Mouse (Mus musculus) monocyte, adult 5-6 weeks (primary cell): ENCODE data around the gene Mpeg1. TPM values are rescaled to one million over a fixed set of nuclear protein-coding genes. Genes with fewer than 3 reads are reported as not detected.

Source experiments
- ATAC-seq: fragments of 153-309, 156-312 bp; replicated peaks from 2 replicates; pipeline ENCODE4 v1.8.0; 2017; ENCODE audit warnings: mild to moderate bottlenecking; ENCODE audit not compliant: low TSS enrichment, insufficient number of reproducible peaks, severe bottlenecking, poor library complexity, low FRiP score
- total RNA-seq: library from RNA; stranded (forward); fragments of 200-1000, 200-491, 200-594 nt; gene quantifications from 3 replicates; pipeline ENCODE4 v1.2.3, GENCODE M21; 2017

Mpeg1 gene
- total RNA-seq, 1 experiment from 2014 or later: 374 TPM

DNA sequence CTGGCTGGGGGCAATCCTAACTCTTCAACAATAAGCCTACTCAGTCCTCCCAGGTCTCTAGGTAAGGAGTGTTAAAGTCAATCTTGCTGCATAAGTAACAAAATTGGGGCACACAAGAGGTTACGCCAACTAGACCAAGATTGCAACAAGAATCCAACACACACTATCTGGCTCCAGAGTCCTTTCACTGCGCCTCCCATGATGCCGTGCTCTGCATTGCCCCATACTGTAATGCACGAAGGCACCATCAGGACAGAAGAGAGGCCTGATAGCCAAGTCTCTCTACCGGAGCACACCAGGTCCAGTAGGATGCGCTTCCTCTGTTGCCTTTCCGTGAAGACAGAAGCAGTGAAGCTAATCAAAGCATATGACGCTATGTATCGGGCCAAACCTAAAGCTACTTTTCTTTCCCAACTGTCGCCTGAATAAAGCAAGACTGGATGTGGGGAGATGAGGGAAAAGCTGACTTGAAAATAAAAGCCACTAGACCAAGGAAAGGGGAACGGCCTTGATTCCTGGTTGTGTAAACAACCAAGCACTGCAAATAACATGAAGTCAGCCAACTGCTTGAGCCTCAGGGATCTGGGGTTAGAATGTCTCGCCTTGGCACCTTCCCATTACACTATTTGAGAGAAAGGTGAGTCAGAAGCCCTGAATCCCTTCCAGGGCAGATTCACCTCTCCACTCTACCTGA, 27.1 kb downstream of the Mpeg1 start:
- no peak for ATAC-seq

DNA sequence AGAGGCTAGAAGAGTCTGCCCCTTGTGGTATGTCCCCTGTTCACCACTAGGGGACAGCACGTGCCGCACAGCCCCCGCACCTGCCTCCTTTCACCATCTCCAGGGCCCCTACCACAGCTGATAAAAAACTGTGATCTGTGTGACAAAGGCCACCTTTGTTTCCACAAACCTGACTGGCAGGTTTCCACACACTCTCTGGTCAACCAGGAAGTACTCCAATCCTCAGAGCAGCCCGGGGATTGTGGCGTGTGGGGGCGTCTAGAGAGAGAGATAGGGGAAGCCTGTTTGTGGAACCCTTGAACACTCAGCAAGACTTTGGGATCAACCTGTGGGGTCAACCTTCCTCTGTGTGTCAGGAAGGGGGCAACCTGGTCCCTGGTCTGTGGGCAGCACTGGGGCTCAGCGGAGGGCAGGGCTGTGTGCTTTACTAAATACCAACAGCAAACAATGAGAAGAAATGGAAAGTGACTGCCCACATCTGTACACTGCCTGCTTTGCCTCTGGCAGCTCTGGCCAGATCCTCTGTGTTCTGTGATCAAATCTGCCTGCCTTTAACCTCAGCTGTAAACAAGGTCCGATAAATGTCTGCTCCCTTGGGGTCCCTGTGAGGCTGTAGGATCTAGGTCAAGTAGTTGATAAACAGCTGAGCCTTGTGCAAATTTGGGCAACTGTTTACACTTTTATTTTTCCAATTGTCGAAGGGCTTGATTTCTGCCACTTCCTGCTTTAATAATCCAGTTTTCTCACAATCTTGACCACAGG, 27.8 kb downstream of the Mpeg1 start:
- 0 out of 2 replicates have a peak, but pooled peaks have one; percentile 50 for ATAC-seq

DNA sequence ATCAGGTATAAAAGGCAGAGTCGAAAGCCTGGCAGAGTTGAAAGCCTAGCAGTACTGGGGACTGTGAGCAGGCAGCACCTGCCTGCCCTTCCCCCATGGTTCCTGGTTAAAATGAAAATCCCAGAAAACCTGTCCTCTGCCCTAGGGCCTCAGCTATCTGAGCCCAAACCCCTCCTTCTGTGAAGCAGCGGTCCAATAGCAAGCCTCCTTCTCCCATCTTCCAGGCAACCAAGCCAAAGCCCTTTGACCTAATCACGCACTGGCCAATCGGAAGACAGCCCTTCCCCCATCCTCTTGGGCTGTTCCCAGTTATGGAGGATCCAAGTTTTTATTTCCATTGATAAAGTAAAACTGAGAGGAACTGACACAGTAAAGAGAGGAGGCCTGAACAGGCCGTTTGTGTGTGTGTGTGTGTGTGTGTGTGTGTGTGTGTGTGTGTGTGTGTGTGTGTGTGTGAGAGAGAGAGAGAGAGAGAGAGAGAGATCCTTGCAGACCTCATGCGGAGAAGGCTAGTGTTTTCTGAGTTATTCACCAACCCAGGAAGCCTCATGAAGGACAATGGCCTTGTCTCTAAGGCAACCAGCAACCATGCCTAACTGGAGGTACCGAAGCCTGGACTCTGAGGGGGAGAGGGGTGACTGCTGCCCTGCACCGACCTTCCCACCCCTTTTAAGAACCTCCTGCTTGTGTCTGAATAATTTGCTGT, 28.5 kb downstream of the Mpeg1 start:
- ATAC-seq: no peak

DNA sequence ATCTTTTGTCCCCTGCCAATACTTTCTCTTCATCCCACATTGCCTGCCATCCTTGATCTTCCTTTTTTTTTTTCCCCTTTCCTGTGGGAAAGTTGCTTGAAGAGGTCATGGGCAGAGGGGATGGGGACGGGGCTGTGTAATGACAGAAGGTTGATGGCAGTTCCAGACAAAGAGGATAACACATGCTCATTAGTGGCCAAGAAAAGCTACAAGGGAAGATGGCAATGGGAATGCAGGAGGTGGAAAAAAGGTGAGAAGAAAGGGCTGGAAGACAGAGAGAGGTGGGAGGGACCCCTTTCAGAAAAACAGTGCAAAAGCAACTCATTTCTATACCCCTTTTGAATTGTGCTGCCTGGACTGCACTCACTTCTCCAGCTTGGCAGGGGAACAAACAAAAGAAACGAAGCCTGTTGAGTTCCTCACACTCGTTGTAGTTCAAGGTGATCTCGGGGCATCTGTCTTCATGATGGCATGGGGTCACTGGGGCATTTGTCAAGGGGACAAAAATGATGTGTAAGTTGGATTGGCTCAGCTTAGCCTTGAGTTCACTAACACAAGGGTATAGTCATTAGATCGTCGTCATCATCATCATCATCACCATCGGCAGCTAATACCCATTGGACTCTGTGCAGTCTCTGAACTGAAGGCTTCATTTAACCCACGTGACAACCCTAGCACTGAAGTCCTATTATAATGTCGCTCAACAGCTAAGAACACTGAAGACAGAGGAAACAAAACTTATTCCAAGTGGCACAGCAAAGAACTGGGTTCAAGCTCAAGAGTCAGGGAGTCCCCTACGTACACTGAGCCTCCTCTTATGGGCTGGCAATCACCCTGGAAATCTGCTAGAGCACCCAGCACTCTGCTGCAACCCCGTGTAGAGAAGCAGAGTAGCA, 29.3 kb downstream of the Mpeg1 start:
- ATAC-seq: no peak

DNA sequence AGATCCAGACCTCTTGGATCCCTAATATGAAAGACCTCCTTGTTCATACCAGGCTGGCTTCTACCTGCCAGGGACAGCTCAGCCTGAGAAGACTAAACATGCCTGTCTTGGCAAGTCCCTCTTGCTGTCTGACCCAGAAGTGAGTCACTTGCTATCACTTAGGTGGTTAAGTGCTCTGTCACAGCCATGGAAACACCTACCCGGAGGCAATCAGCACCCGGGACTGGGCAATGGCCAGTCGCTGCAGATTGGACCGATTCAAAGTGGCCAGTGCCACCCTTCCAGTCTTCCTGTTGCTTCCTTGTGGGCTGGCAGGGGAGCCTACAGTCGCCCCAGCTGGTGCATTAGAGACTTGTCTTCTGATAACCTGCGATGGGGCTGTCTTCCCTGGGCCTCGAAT, 31.1 kb downstream of the Mpeg1 start:
- ATAC-seq: no peak

DNA sequence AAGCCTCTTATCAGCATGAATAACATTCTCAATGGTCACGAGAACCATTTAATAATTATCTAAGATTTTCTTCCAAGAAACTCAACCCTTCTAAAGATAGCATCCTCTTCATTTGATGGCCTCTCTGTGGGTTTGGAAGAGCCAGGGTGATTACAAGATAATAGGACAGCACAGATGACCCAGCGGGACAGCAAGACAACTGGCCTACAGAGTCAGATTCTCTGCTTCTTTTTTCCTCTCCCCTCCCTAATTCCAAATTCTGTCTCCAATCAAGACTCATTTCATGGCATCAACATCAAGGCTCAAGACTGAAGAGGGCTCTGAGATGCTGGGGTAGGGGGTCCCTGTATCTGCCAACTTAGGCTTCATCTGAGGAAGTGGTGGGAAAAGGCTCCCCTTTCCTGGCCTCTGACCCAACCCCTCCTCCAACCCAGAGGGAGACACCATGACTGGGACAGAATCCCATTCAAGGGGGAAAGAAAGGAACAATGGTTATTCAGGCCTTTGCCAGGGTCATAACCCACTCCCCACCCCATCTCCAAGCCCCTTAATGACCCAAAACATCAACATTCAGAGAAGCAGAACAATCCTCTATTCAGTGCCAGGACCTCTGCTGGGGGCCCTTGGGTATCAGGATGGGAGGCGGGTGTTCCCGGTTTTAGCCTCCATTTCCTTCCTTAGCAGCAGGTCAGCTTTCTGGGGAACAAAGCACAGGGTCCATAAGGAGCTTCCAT, 33.0 kb downstream of the Mpeg1 start:
- no peak for ATAC-seq

DNA sequence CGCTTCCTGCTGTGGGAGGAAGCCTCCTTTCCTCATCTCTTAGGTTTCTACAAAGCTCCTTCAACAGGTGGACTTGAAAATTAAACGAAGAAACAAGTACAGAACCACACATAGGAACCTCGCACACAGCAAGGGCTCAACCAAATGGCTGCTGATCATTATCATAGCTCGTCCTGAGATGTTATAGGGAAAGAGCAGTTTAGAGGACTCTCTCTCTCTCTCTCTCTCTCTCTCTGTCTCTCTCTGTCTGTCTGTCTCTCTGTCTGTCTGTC, 33.5 kb downstream of the Mpeg1 start:
- no peak for ATAC-seq

DNA sequence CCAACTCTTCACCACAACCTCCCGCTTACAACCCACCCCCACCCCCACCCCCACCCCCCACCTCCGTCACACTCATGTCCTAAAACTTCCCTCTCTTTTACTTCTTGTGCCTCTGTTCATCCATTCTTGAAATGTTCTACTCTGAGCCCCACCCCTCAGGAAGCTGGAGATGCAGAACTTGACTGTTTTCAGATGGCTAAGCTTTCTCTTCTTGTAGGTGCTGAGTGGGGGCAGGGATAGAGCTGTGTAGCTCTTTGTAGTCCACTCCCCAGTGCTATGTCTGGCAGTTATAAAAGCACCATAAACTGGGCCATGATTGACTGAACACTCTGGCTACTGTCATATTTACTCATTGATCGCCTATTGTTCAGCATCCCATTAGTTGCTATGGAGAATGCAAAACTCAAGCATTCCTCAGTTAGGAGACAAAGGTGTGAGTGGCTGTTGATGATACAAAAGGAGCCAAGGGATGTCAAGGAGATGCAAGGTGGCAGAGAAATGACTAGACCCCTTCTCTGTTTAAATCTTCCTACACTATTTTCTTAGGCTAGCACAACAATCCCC, 34.5 kb downstream of the Mpeg1 start:
- ATAC-seq: no peak

DNA sequence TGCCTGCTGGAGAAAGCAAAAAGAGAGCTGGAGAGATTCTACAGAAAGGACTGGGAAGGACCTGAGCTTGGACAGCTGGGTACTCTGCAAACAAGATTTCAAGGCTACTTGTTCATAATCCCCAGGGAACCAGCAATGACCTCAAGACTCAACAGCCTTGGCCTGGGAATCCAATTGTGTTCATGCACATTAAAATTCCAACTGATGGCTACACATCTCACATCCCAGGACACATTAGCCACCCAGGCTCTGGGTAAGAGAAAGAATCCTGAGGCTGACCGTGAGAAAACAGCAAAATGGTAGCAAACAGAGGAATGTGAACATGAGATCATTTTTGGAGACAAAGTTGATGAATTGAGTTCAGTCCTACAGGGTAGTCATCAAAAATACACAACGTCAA, 35.7 kb downstream of the Mpeg1 start:
- no peak for ATAC-seq

DNA sequence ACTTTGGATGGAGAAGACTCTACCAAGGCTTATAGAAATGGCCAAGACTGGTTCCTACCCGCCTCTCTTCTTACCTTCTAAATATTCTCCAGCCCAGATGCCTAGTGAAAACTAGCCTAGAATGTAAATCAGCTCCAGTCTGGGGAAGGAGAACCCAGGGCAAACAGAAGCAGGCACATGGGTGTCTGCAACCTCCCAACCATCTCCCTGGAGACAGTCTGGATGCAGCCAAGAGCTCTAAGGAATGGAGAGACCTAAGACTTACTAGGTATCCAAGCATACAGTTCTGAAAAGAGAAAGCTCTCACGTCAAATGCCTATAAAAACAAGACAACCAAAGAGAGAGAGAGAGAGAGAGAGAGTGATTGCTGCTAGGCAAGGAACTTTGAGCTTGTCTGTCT, 37.3 kb downstream of the Mpeg1 start:
- ATAC-seq: no peak

DNA sequence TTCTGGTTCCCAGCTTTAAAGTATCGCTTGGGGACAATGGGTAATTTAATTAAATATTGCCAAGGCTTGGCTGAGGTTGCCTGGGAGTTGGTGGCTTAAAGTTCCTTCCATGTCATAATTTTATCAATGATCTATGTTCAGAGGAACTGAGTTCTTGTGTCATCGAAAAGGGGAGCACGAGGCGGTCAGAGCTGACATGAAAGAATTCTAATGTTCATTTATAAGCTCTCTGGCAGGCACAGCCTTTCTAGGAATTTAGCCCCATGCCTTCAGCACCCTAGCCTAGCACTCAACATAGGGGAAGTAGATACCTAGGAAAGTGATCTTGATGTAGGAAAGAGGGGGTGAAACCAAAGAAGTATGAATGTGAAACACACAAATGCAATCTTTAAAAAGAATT, 37.7 kb downstream of the Mpeg1 start:
- ATAC-seq: no peak

DNA sequence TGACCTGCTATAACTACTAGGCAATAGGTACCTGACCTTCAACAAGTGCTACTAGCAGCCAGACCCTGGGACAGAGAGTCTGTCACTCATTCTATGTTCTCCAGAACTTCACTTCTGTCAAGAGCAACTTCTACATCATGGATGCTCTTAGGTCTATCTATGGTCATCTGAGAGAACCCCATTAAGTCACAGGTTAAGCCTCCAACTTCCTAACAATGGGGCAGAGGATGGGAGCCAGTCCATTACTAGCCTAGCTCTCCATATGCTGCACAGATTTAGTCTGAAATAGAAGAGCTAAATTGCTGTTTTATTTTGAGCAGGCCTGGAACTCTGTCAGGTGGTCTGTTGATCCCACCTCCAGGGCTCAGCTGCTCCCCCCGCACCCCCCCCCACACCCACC, 38.4 kb downstream of the Mpeg1 start:
- ATAC-seq: no peak

DNA sequence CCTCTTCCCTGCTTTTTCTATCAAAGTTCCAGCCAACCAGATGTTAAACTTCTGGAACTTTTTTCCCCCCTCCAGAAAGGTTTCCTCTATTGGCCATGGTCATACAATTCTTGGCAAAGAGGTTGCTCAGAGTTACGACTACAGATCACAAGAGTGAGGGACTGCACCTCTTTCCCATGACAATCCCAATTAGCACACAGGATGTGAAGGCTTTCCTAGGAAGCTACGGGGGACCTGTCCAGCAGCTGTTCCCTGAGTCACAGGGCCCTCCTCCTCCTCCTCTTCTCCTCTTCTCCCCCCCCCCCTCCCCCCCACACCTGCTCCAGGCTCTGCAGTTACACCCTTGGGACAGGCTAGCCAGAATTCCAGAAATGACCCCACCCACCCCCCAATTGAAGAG, 38.9 kb downstream of the Mpeg1 start:
- ATAC-seq: no peak

DNA sequence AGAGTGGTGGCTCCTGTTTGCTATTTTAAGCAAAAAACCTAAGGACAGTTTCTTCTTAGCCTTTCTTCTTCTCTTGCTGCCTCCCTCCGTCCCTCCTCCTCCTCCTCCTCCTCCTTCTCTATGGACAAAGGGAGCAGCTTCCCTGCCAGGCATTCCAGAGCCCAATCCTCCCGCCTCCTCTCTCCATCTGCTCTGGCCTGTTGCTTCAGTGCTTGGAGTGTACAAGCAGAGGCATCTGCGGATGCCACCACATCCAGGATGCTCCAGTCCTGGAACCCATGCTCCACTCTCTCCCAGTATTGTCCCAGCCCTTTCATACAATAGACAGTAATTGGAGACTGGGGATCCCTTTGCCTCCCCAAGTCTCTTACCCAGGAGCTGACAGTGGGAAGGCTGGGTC, 39.5 kb downstream of the Mpeg1 start:
- no peak for ATAC-seq

DNA sequence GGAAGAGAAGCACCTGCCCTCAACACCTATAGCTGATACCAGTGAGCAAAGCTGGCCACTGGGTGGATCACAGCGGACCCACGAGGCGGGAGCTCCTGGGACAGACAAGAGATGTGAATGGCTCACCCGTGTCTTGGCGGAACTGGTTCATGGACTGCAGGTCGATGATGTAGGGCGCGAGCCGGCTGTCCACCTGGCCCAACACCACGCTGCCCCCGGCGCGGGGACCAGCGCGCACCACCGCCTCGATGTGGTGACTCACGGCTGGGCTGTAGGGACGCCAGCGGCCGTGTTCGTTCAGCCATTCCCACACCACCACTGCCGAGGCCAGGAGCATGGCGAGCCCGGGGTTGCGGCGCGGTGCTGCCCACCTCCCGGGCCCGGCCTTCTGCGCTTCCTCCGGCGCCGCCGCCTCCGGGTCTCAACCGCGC, 40.3 kb downstream of the Mpeg1 start:
- 0 out of 2 replicates have a peak, but pooled peaks have one; percentile 14 for ATAC-seq

DNA sequence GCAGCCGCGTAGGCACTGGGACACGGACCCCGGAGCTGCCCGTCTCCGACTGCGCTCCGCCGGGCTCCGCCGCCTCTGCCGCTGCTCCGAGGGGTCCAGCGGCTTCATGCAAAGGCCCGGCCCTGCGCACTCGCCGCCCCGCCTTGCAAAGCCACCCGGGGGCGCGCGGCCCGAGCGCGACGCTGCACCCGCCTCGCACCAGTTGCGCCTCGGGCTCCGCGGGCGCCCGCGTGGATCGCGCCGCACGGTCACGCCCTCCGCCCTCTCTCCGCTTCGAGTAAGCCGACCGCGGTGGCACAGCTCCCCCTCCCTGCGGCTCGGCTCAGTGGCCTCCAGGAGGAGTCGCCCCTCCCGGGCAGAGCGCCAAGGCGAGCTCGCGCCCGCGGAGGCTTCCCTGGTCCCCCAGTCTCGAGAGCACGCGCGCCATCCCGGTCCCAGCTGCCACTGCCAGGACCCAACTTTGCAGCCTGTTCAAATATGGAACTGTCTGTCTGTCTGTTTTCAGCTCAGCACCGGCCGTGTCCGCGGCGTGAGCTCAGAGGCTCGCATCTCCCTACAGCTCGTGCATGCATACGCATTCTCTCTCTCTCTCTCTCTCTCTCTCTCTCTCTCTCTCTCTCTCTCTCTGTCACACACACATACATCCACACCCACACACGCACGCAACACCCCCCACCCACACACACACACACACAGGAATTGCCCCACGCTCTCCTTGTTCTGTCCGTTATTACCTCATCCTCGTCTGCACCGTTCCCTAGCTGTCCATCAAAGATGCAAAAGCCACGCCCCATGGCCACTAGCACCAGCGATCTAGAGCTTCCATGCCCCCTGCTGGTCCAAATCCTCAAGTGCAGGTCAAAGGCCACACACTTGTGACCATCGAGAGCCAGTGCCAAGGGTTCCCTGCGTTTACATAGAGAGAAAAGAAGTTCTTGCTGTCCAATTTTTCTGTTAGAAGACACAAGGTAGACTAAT, 41.1 kb downstream of the Mpeg1 start, which contains the start of gene Dtx4:
Gene Dtx4 (minus strand): TSS at position 85 of the 978 bp plus-strand sequence.
- peak; percentile 99 for ATAC-seq

DNA sequence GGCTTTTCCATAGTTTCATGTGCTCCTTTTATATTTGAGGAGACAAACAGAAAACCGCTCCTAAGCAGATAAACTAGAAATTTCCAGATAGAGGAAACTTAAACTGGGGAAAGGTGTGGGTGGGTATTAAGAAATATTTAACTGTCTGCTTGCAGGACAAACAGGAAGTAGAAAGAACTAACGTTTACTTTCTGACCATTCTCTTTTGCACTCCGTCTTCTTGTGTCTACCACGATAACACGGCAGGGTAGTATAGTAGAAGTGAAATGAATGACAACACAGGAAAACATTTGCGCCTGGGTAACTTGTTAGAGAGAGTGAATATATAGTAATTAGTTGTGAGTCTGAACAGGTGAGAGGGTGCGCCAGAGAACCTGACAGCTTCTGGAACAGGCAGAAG, 42.2 kb downstream of the Mpeg1 start:
- ATAC-seq: no peak
